Mouse (Mus musculus): ENCODE results near the gene Lce3b.

DNA sequence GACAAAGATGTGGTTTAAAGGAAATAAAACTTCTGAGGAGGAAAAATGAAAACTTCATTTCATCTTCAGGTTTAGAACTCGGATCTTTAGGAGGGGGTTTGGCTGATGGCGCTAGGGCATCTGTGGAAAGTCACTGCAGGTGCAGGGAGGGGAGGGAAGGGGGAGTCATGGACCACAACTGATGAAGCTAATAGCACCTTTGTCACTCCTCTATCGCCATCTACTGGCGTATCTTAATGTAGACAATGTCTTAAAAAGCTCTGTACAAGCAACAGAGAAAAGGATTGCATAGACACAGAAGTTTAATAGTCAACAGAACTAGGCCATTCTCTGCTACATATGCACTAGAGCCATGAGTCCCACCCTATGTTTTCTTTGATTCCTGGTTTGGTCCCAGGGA lies 29.1 kb upstream of the Lce3b start:
- TF ChIP-seq CTCF (conservative IDR thresholded peaks at IDR 0.05; ENCODE audit: insufficient read depth, insufficient read length, low read depth, low read length) (no peak), POLR2A (IDR thresholded peaks at IDR 0.05; ENCODE audit: low read depth, low read length) (no peak)
